Mouse (Mus musculus): ENCODE measurements around the gene Dytn. TPM values are rescaled to one million over a fixed set of nuclear protein-coding genes. Genes with fewer than 3 reads are reported as not detected.
"Not testable (repeated sequence)": the region's sequence is repeated elsewhere in the genome, so short reads cannot be mapped to it uniquely, and the experiment has no call there.

The Dytn gene
- polyA plus RNA-seq, 1 experiment from 2014 or later = not detected

- 25% methylated on average over 13 of the region's 13 CpGs for WGBS
- 0 out of 2 replicates have a peak, but pooled peaks cover 8% of the 10 kb centered on the region for H3K27me3 ChIP-seq (replicated peaks; ENCODE audit: control insufficient read depth, insufficient read depth, low read length)
- no peak overlapping the region for H3K4me2 ChIP-seq (ENCODE audit: low read length)
- H3K4me3 ChIP-seq (ENCODE audit: low read depth, low read length) = no peak overlapping the region
- DNase-seq (ENCODE audit: low spot score) = no peak
- H3K36me3 ChIP-seq (ENCODE audit: control insufficient read depth, insufficient read depth, low read length) = no peaks in the 10 kb centered on the region
- H3K4me1 ChIP-seq (replicated peaks; ENCODE audit: control insufficient read depth, insufficient read depth, low read length) = no peaks in the 10 kb centered on the region
- no peak for ATAC-seq (replicated peaks; ENCODE audit: low FRiP score, low TSS enrichment, low read depth)
- H3K27ac ChIP-seq (ENCODE audit: low read depth) = no peak overlapping the region
- H3K9me3 ChIP-seq (ENCODE audit: control insufficient read depth, low read length) = no peaks in the 10 kb centered on the region
- H3K9ac ChIP-seq (ENCODE audit: low read length) = no peak overlapping the region
Measured at GRCm38 (mm10) chr1:63667949-63668851, 18.5 kb downstream of the Dytn start.

- no peak overlapping the region for H3K9ac ChIP-seq (ENCODE audit: low read length)
- no peak overlapping the region for H3K27ac ChIP-seq (ENCODE audit: low read depth)
- ATAC-seq (replicated peaks; ENCODE audit: low FRiP score, low TSS enrichment, low read depth) (no peak), DNase-seq (ENCODE audit: low spot score) (no peak)
- H3K4me3 ChIP-seq (ENCODE audit: low read depth, low read length) = no peak overlapping the region
- no peaks in the 10 kb centered on the region for H3K36me3 ChIP-seq (ENCODE audit: control insufficient read depth, insufficient read depth, low read length)
- H3K4me1 ChIP-seq (replicated peaks; ENCODE audit: control insufficient read depth, insufficient read depth, low read length) = no peaks in the 10 kb centered on the region
- 0 out of 2 replicates have a peak, but pooled peaks cover 8% of the 10 kb centered on the region for H3K27me3 ChIP-seq (replicated peaks; ENCODE audit: control insufficient read depth, insufficient read depth, low read length)
- H3K9me3 ChIP-seq (ENCODE audit: control insufficient read depth, low read length) = no peaks in the 10 kb centered on the region
- WGBS = 47% methylated on average over 9 of the region's 9 CpGs
- H3K4me2 ChIP-seq (ENCODE audit: low read length) = no peak overlapping the region
Measured at GRCm38 (mm10) chr1:63667201-63667948, 19.4 kb downstream of the Dytn start.

- no peak overlapping the region for H3K9ac ChIP-seq (ENCODE audit: low read length)
- H3K4me1 ChIP-seq (replicated peaks; ENCODE audit: control insufficient read depth, insufficient read depth, low read length) = no peaks in the 10 kb centered on the region
- no peaks in the 10 kb centered on the region for H3K9me3 ChIP-seq (ENCODE audit: control insufficient read depth, low read length)
- no peak overlapping the region for H3K4me2 ChIP-seq (ENCODE audit: low read length)
- 84% methylated on average over 2 of the region's 2 CpGs for WGBS
- H3K4me3 ChIP-seq (ENCODE audit: low read depth, low read length) = no peak overlapping the region
- ATAC-seq (replicated peaks; ENCODE audit: low FRiP score, low TSS enrichment, low read depth) (no peak), DNase-seq (ENCODE audit: low spot score) (no peak)
- 0 out of 2 replicates have a peak, but pooled peaks cover 8% of the 10 kb centered on the region for H3K27me3 ChIP-seq (replicated peaks; ENCODE audit: control insufficient read depth, insufficient read depth, low read length)
- no peaks in the 10 kb centered on the region for H3K36me3 ChIP-seq (ENCODE audit: control insufficient read depth, insufficient read depth, low read length)
- H3K27ac ChIP-seq (ENCODE audit: low read depth) = no peak overlapping the region
Measured at GRCm38 (mm10) chr1:63666089-63666488, 20.6 kb downstream of the Dytn start.

GRCm38 (mm10) chr1:63659591-63659990 is 27.1 kb downstream of the Dytn start:
- WGBS = 1% methylated on average over 7 of the region's 7 CpGs

GRCm38 (mm10) chr1:63658016-63658415 is 28.7 kb downstream of the Dytn start:
- DNase-seq (ENCODE audit: low spot score) (peak; percentile 79), ATAC-seq (replicated peaks; ENCODE audit: low FRiP score, low TSS enrichment, low read depth) (no peak)
- no peaks in the 10 kb centered on the region for H3K4me1 ChIP-seq (replicated peaks; ENCODE audit: control insufficient read depth, insufficient read depth, low read length)
- H3K27ac ChIP-seq (ENCODE audit: low read depth) = no peak overlapping the region
- H3K9me3 ChIP-seq (ENCODE audit: control insufficient read depth, low read length) = no peaks in the 10 kb centered on the region
- no peak overlapping the region for H3K9ac ChIP-seq (ENCODE audit: low read length)
- no peaks in the 10 kb centered on the region for H3K36me3 ChIP-seq (ENCODE audit: control insufficient read depth, insufficient read depth, low read length)
- H3K4me3 ChIP-seq (ENCODE audit: low read depth, low read length) = no peak overlapping the region
- no peak overlapping the region for H3K4me2 ChIP-seq (ENCODE audit: low read length)
- WGBS = 13% methylated on average over 6 of the region's 6 CpGs
- no peaks in the 10 kb centered on the region for H3K27me3 ChIP-seq (replicated peaks; ENCODE audit: control insufficient read depth, insufficient read depth, low read length)

More at GRCm38 (mm10) chr1:63659591-63659990, 27.1 kb downstream of the Dytn start:
- no peaks in the 10 kb centered on the region for H3K36me3 ChIP-seq (ENCODE audit: control insufficient read depth, insufficient read depth, low read length)
- no peaks in the 10 kb centered on the region for H3K9me3 ChIP-seq (ENCODE audit: control insufficient read depth, low read length)
- peak; percentile 68 for DNase-seq (ENCODE audit: low spot score)
- H3K4me2 ChIP-seq (ENCODE audit: low read length) = no peak overlapping the region
- ATAC-seq (replicated peaks; ENCODE audit: low FRiP score, low TSS enrichment, low read depth) = no peak
- no peak overlapping the region for H3K27ac ChIP-seq (ENCODE audit: low read depth)
- H3K4me1 ChIP-seq (replicated peaks; ENCODE audit: control insufficient read depth, insufficient read depth, low read length) = no peaks in the 10 kb centered on the region
- no peak overlapping the region for H3K4me3 ChIP-seq (ENCODE audit: low read depth, low read length)
- H3K9ac ChIP-seq (ENCODE audit: low read length) = no peak overlapping the region
- H3K27me3 ChIP-seq (replicated peaks; ENCODE audit: control insufficient read depth, insufficient read depth, low read length) = no peaks in the 10 kb centered on the region

GRCm38 (mm10) chr1:63639921-63640320 is 46.8 kb downstream of the Dytn start:
- H3K36me3 ChIP-seq (ENCODE audit: control insufficient read depth, insufficient read depth, low read length) = no peaks in the 10 kb centered on the region
- H3K9ac ChIP-seq (ENCODE audit: low read length) = no peak overlapping the region
- WGBS = 79% methylated on average over 6 of the region's 6 CpGs
- ATAC-seq (replicated peaks; ENCODE audit: low FRiP score, low TSS enrichment, low read depth) (no peak), DNase-seq (ENCODE audit: low spot score) (no peak)
- no peak overlapping the region for H3K4me3 ChIP-seq (ENCODE audit: low read depth, low read length)
- no peaks in the 10 kb centered on the region for H3K9me3 ChIP-seq (ENCODE audit: control insufficient read depth, low read length)
- no peaks in the 10 kb centered on the region for H3K4me1 ChIP-seq (replicated peaks; ENCODE audit: control insufficient read depth, insufficient read depth, low read length)
- no peak overlapping the region for H3K27ac ChIP-seq (ENCODE audit: low read depth)
- no peaks in the 10 kb centered on the region for H3K27me3 ChIP-seq (replicated peaks; ENCODE audit: control insufficient read depth, insufficient read depth, low read length)
- no peak overlapping the region for H3K4me2 ChIP-seq (ENCODE audit: low read length)

GRCm38 (mm10) chr1:63630390-63630789 is 56.3 kb downstream of the Dytn start:
- H3K27ac ChIP-seq (ENCODE audit: low read depth); H3K4me3 ChIP-seq (ENCODE audit: low read depth, low read length); DNase-seq (ENCODE audit: low spot score); H3K27me3 ChIP-seq (replicated peaks; ENCODE audit: control insufficient read depth, insufficient read depth, low read length); H3K4me1 ChIP-seq (replicated peaks; ENCODE audit: control insufficient read depth, insufficient read depth, low read length); H3K4me2 ChIP-seq (ENCODE audit: low read length); H3K9ac ChIP-seq (ENCODE audit: low read length); ATAC-seq (replicated peaks; ENCODE audit: low FRiP score, low TSS enrichment, low read depth); H3K36me3 ChIP-seq (ENCODE audit: control insufficient read depth, insufficient read depth, low read length); H3K9me3 ChIP-seq (ENCODE audit: control insufficient read depth, low read length): not testable (repeated sequence)

GRCm38 (mm10) chr1:63628211-63628610 is 58.5 kb downstream of the Dytn start:
- Histone ChIP-seq H3K9ac (ENCODE audit: low read length) (no peak overlapping the region), H3K27me3 (replicated peaks; ENCODE audit: control insufficient read depth, insufficient read depth, low read length) (no peaks in the 10 kb centered on the region), H3K4me3 (ENCODE audit: low read depth, low read length) (no peak overlapping the region), H3K9me3 (ENCODE audit: control insufficient read depth, low read length) (no peaks in the 10 kb centered on the region), H3K27ac (ENCODE audit: low read depth) (no peak overlapping the region), H3K36me3 (ENCODE audit: control insufficient read depth, insufficient read depth, low read length) (no peaks in the 10 kb centered on the region), H3K4me2 (ENCODE audit: low read length) (no peak overlapping the region), H3K4me1 (replicated peaks; ENCODE audit: control insufficient read depth, insufficient read depth, low read length) (no peaks in the 10 kb centered on the region)
- no peak for ATAC-seq (replicated peaks; ENCODE audit: low FRiP score, low TSS enrichment, low read depth)
- no peak for DNase-seq (ENCODE audit: low spot score)
- WGBS = 30% methylated on average over 2 of the region's 2 CpGs

Measured in intestine, embryonic 14.5 days (tissue).